Mouse (Mus musculus) heart, embryonic 14.5 days (tissue): Measurements from ENCODE around the gene Plet1. TPM values are rescaled to one million over a fixed set of nuclear protein-coding genes. Genes with fewer than 3 reads are reported as not detected.

Source experiments
- ATAC-seq: fragments of 200-750 bp; cut with Nextera tagmentation; 2 replicates; pipeline ENCODE4 v1.8.0; 2017; ENCODE audit warnings: low read depth, moderate TSS enrichment; ENCODE audit not compliant: insufficient number of reproducible peaks, insufficient read depth, low FRiP score
- H3K27ac ChIP-seq, 2 experiments: fragments of 200-500 bp in 1 of 2; fragments of 300-500 bp in 1 of 2; sonication (generic) in 1 of 2; replicated peaks in 1 of 2; 2 replicates each; pipeline ENCODE4 v1.5.1; 2012 to 2014; ENCODE audit warnings: low read depth in 2 of 2, low read length in 2 of 2, control low read depth in 1 of 2, mild to moderate bottlenecking in 1 of 2, mixed read lengths in 1 of 2; ENCODE audit not compliant: control insufficient read depth in 1 of 2, insufficient read depth in 1 of 2
- H3K27me3 ChIP-seq: fragments of 300-500 bp; sonication (generic); 2 replicates; pipeline ENCODE4 v1.6.1; 2014; ENCODE audit warnings: mild to moderate bottlenecking, low read length, control low read depth; ENCODE audit not compliant: control insufficient read depth, insufficient read depth
- H3K36me3 ChIP-seq: fragments of 300-500 bp; sonication (generic); 2 replicates; pipeline ENCODE4 v1.6.1; 2014; ENCODE audit warnings: mild to moderate bottlenecking, control low read depth, low read length, mixed read lengths; ENCODE audit not compliant: control insufficient read depth, insufficient read depth
- H3K4me1 ChIP-seq, 2 experiments: fragments of 200-500 bp in 1 of 2; fragments of 300-500 bp in 1 of 2; sonication (generic) in 1 of 2; 2 replicates each; pipeline ENCODE4 v1.6.1; 2012 to 2014; ENCODE audit warnings: low read length in 2 of 2, control low read depth in 1 of 2, mixed read lengths in 1 of 2; ENCODE audit not compliant: control insufficient read depth in 2 of 2, insufficient read depth in 2 of 2
- H3K4me2 ChIP-seq: fragments of 300-500 bp; sonication (generic); 2 replicates; pipeline ENCODE4 v1.6.1; 2014; ENCODE audit warnings: mild to moderate bottlenecking, low read length
- H3K4me3 ChIP-seq, 2 experiments: fragments of 200-500 bp in 1 of 2; fragments of 300-500 bp in 1 of 2; sonication (generic) in 1 of 2; 2 replicates each; pipeline ENCODE4 v1.5.1; 2012 to 2014; ENCODE audit warnings: low read length in 2 of 2, mild to moderate bottlenecking in 2 of 2, control low read depth in 1 of 2, low read depth in 1 of 2, moderate library complexity in 1 of 2; ENCODE audit not compliant: control insufficient read depth in 1 of 2, insufficient read depth in 1 of 2
- H3K9ac ChIP-seq: fragments of 300-500 bp; sonication (generic); 2 replicates; pipeline ENCODE4 v1.6.1; 2014; ENCODE audit warnings: mild to moderate bottlenecking, low read length
- H3K9me3 ChIP-seq: fragments of 300-500 bp; sonication (generic); 2 replicates; pipeline ENCODE4 v1.6.1; 2016; ENCODE audit warnings: low read length, control low read depth; ENCODE audit not compliant: control insufficient read depth
- WGBS: fragments of 180-500 bp; shearing (Covaris S2); extraction: QIAGEN DNeasy Blood & Tissue Kit; methylation state at CpG from one replicate; pipeline ENCODE4 v1.1.7; 2014; 5-methylcytosine and 5-hydroxymethylcytosine counted together
- polyA plus RNA-seq: library from polyadenylated mRNA; unstranded; fragments of >200 nt; fragmentation: Nextera tagmentation; extraction: Ambion mirVana; gene quantifications from 2 replicates; pipeline ENCODE4 v1.2.1, GENCODE M21; 2014

The Plet1 gene
- polyA plus RNA-seq, 1 experiment from 2014 or later, result 0.31 TPM

DNA sequence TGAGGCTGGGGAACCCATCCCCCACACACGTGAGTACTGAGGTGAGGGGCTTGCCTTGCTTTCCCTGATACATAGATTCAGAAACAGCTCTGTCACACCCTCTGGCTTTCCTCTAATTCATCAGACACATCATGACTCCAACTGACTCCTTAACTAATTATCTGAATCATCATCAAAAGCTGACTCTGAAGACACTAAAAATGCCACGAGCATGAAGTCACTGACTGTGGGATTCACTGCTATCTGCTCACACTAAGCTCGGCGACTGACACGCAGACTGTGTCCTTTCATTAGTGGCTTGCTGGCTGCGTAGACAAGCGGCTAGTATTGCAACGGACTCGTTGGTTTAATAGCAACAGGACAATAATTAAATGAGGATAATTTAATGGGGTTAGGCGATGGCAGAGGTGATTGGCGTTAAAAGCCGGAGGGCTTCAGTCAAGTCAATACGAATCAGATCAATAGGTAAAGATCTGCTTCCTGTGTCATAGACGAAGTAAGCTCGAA, 6.2 kb downstream of the Plet1 start:
- H3K9ac ChIP-seq, result peak overlapping the region; percentile 66; the same call in 1 of the 2 replicates

DNA sequence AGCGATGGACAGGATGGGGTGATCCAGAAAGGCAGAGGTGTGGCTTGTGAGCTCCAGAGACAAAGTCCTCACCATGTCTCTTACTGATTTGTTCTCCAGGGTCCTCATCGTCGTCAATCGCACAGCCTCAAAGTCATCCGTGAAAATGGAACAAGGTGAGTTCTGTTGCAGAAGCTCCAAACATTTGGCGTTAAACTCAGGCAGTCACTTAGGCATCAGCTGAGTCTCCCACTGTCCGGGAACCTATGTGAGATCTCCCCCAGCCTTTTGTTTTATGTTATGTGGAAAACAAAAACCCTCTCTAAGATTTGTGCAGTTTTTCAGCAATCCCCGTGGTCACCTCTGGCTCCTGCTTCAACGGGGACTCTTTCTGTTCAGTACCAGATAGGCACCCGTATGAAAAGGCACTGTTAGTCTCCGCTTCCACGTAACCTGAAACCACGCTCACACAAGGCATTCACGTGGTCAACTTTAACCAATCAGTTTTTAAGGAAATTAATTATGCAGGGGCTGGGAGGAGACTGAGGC, 6.7 kb downstream of the Plet1 start:
- Histone ChIP-seq H3K9ac (peak overlapping the region; percentile 66), H3K27me3 (no peaks in the 10 kb centered on the region), H3K4me2 (peak overlapping the region; percentile 69), H3K36me3 (no peaks in the 10 kb centered on the region), H3K4me1 (peaks cover 7 to 13% of the 10 kb centered on the region in 2 experiments), H3K9me3 (no peaks in the 10 kb centered on the region), H3K4me3 (peak overlapping the region; percentile 40 to 43), H3K27ac (no peak overlapping the region)
- peak; percentile 71; the same call in 1 of the 2 replicates for ATAC-seq
- 15% methylated on average over 14 of the region's 14 CpGs for WGBS

More for the DNA sequence above, 6.2 kb downstream of the Plet1 start:
- Histone ChIP-seq H3K27ac (no peak overlapping the region), H3K36me3 (no peaks in the 10 kb centered on the region), H3K27me3 (no peaks in the 10 kb centered on the region), H3K4me1 (peaks cover 11 to 18% of the 10 kb centered on the region in 2 experiments), H3K4me2 (peak overlapping the region; percentile 69), H3K4me3 (peak overlapping the region; percentile 40 to 43), H3K9me3 (no peaks in the 10 kb centered on the region)
- no peak for ATAC-seq
- WGBS, result 61% methylated on average over 15 of the region's 15 CpGs

DNA sequence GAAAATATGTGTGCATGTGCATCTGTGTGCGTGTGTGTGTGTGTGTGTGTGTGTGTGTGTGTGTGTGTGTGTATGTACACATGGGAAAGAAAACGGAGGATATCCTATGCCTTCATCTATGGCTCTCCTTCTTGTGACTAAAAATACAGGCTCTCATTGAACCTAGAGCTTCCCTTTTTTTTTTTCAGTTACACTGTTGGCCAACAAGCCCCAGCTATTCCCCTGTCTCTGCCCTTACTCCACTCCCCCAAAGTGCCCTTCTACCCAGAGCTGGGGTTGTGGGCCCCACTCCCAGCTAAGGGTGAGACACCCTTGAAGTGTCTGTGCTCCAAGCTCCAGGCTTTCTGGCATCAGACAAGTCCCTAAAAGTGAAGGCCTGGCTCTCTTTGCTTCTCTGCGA, 8.6 kb downstream of the Plet1 start:
- Histone ChIP-seq H3K4me1 (peaks cover 2% of the 10 kb centered on the region in 2 experiments; a peak in 1 of 4 replicates), H3K27me3 (no peaks in the 10 kb centered on the region), H3K4me3 (no peak overlapping the region), H3K9ac (no peak overlapping the region), H3K36me3 (no peaks in the 10 kb centered on the region), H3K27ac (no peak overlapping the region), H3K4me2 (no peak overlapping the region), H3K9me3 (no peaks in the 10 kb centered on the region)
- ATAC-seq, result no peak
- WGBS, result 76% methylated on average over 3 of the region's 3 CpGs

DNA sequence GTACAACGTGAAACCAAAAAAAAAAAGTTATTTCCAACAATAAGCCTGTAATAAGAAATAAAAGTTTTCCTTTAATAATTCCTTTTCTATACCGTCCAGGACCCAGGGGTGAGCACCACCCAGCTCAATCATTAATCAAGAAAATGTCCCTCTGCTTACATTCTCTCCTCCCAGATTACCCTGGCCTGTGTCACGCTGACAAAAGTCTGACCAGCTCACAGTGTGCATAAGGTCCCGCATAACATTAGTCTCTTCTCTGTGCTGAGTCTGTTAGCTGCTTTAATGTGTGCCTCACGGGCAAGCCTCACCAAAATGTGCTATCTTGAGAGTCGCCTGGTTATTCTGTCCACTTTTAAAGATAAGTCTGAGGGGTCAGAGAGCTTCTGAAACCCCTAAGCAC, 11.1 kb downstream of the Plet1 start:
- Histone ChIP-seq H3K9ac (no peak overlapping the region), H3K4me2 (no peak overlapping the region), H3K36me3 (no peaks in the 10 kb centered on the region), H3K27me3 (no peaks in the 10 kb centered on the region), H3K4me3 (no peak overlapping the region), H3K4me1 (peaks cover 2% of the 10 kb centered on the region in 2 experiments; a peak in 1 of 4 replicates), H3K9me3 (no peaks in the 10 kb centered on the region), H3K27ac (no peak overlapping the region)
- ATAC-seq, result no peak
- 50% methylated on average over 6 of the region's 6 CpGs for WGBS

DNA sequence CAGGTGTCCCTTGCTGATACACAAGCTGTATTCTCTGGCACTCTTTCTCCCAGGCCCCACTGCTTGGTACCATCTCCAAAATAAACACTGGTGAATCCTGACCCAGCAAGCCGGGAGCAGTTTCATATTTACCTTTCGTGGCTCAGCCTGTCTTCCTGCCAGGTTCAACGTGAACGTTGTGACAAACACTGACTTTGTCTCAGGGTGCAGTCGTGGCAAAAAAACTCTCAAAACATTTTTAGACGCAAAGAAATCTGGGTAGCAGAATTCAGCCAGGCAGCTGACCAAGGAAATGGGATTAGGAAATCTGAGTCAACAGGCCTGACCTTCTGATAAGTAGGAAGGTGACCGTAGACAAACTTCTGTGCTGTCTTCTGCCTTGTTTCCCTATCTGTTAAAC, 13.2 kb downstream of the Plet1 start:
- 44% methylated on average over 7 of the region's 7 CpGs for WGBS
- Histone ChIP-seq H3K36me3 (no peaks in the 10 kb centered on the region), H3K4me1 (peaks cover 0 to 2% of the 10 kb centered on the region in 2 experiments; a peak in 1 of 4 replicates), H3K9ac (no peak overlapping the region), H3K27ac (no peak overlapping the region), H3K27me3 (no peaks in the 10 kb centered on the region), H3K9me3 (no peaks in the 10 kb centered on the region), H3K4me2 (no peak overlapping the region), H3K4me3 (no peak overlapping the region)
- no peak for ATAC-seq

DNA sequence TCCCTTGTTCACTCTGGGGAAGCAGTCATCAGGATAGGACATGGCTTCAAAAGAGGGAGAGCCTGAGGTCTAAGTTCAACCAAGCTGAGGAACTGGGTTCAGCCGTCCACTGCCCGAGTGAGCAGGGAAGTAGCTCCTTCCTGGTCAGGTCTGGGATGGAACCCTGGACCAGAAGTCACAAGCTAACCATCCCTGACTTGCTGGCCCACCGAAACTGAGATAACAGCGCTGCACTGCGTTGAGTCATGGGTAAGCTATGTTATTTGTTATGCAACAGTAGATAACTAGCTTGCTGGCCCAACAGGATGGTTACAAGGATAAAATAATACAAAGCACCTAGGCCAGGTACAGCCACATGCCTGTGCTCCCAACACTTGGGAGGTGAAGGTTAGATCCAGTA, 21.1 kb downstream of the Plet1 start:
- no peak overlapping the region for H3K4me2 ChIP-seq
- no peak overlapping the region for H3K4me3 ChIP-seq
- WGBS, result 56% methylated on average over 5 of the region's 5 CpGs
- H3K36me3 ChIP-seq, result no peaks in the 10 kb centered on the region
- no peaks in the 10 kb centered on the region for H3K27me3 ChIP-seq
- no peak overlapping the region for H3K27ac ChIP-seq
- no peak overlapping the region for H3K9ac ChIP-seq
- no peaks in the 10 kb centered on the region for H3K4me1 ChIP-seq
- ATAC-seq, result no peak
- H3K9me3 ChIP-seq, result no peaks in the 10 kb centered on the region

DNA sequence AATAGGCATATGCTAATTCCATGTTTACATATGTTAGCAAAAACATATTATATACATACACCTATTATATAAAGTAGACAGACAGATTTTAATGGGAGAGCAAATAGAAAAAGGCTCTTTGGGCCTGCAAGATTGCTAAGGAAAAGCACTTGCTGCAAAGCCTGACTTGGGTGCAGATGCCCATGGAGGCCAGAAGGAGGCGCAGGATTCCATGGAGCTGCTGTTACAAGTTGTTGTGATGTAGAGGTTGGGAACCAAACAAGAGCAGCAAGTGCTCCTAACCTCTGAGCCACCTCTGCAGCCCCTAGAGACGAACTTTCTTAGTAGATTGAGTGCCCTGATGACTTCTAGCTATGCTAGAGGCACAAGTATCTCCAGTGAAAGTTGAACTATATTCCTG, 24.5 kb downstream of the Plet1 start:
- Histone ChIP-seq H3K36me3 (peaks cover 14% of the 10 kb centered on the region; the same call in 1 of the 2 replicates), H3K27me3 (no peaks in the 10 kb centered on the region), H3K9ac (no peak overlapping the region), H3K27ac (no peak overlapping the region), H3K4me1 (no peaks in the 10 kb centered on the region), H3K4me2 (no peak overlapping the region), H3K9me3 (no peaks in the 10 kb centered on the region), H3K4me3 (no peak overlapping the region)
- 11% methylated on average over 2 of the region's 2 CpGs for WGBS
- no peak for ATAC-seq

DNA sequence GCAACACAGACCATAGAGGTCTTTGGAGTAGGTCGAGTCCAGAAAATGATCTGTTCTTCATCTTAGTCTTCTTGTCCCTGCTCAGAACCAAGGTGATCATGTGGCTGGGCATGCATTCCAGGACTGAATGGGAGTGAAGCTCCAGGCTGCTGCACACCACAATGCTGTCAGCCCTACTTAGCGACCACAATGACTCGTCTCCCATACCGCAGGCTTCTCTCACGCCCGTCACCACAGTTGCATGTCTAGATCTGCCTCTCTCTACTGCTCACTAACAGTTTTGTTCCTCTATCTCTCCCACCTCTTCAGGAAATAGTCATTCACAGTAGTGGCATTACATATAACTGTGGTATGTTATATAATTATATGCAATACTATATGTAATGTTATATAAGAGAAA, 26.4 kb downstream of the Plet1 start:
- H3K27me3 ChIP-seq, result no peaks in the 10 kb centered on the region
- H3K4me2 ChIP-seq, result no peak overlapping the region
- no peak overlapping the region for H3K4me3 ChIP-seq
- peaks cover 26% of the 10 kb centered on the region for H3K36me3 ChIP-seq
- WGBS, result 66% methylated on average over 6 of the region's 6 CpGs
- no peak for ATAC-seq
- H3K4me1 ChIP-seq, result no peaks in the 10 kb centered on the region
- H3K9ac ChIP-seq, result no peak overlapping the region
- H3K9me3 ChIP-seq, result no peaks in the 10 kb centered on the region
- H3K27ac ChIP-seq, result no peak overlapping the region
